Mouse (Mus musculus): Measurements from ENCODE around the gene Gm884.

Gm884 gene

GRCm38 (mm10) chr11:103621040-103621439 is at the start of gene Gm884:
Gm884 (minus strand) TSS chr11:103621140.
- DNase-seq (ENCODE audit: low spot score) = no peak

- no peak for DNase-seq (ENCODE audit: low spot score)
These were observed 46.0 kb upstream of the Gm884 start for GRCm38 (mm10) chr11:103666907-103667426.

GRCm38 (mm10) chr11:103666181-103666906 is 45.4 kb upstream of the Gm884 start:
- DNase-seq (ENCODE audit: low spot score) = peak; percentile 57

- DNase-seq (ENCODE audit: low spot score) = no peak
These were observed 44.8 kb upstream of the Gm884 start for GRCm38 (mm10) chr11:103665695-103666094.

- DNase-seq (ENCODE audit: low spot score) = no peak
These were observed 42.2 kb upstream of the Gm884 start for GRCm38 (mm10) chr11:103663119-103663518.

- no peak for DNase-seq (ENCODE audit: low spot score)
These were observed 41.6 kb upstream of the Gm884 start for GRCm38 (mm10) chr11:103662546-103662945.

GRCm38 (mm10) chr11:103661863-103662262 is 40.9 kb upstream of the Gm884 start:
- no peak for DNase-seq (ENCODE audit: low spot score)

- no peak for DNase-seq (ENCODE audit: low spot score)
These were observed 37.2 kb upstream of the Gm884 start for GRCm38 (mm10) chr11:103658189-103658588.

- DNase-seq (ENCODE audit: low spot score) = no peak
These were observed 35.6 kb upstream of the Gm884 start for GRCm38 (mm10) chr11:103656520-103656919.

- no peak for DNase-seq (ENCODE audit: low spot score)
These were observed 32.5 kb upstream of the Gm884 start for GRCm38 (mm10) chr11:103653359-103653965.

- DNase-seq (ENCODE audit: low spot score) = no peak
These were observed 30.5 kb upstream of the Gm884 start for GRCm38 (mm10) chr11:103651426-103651825.

- no peak for DNase-seq (ENCODE audit: low spot score)
These were observed 29.1 kb upstream of the Gm884 start for GRCm38 (mm10) chr11:103649983-103650493.

- no peak for DNase-seq (ENCODE audit: low spot score)
These were observed 28.5 kb upstream of the Gm884 start, which contains the start of gene Rprml for GRCm38 (mm10) chr11:103649301-103649982. Rprml (plus strand) TSS chr11:103649570.

- no peak for DNase-seq (ENCODE audit: low spot score)
These were observed 27.7 kb upstream of the Gm884 start for GRCm38 (mm10) chr11:103648656-103649055.

GRCm38 (mm10) chr11:103647921-103648620 is 27.1 kb upstream of the Gm884 start:
- no peak for DNase-seq (ENCODE audit: low spot score)

- no peak for DNase-seq (ENCODE audit: low spot score)
These were observed 25.4 kb upstream of the Gm884 start for GRCm38 (mm10) chr11:103646301-103646700.

GRCm38 (mm10) chr11:103645731-103646130 is 24.8 kb upstream of the Gm884 start:
- no peak for DNase-seq (ENCODE audit: low spot score)

- DNase-seq (ENCODE audit: low spot score) = no peak
These were observed 22.3 kb upstream of the Gm884 start for GRCm38 (mm10) chr11:103643211-103643610.

- no peak for DNase-seq (ENCODE audit: low spot score)
These were observed 18.5 kb upstream of the Gm884 start for GRCm38 (mm10) chr11:103639407-103639946.

- DNase-seq (ENCODE audit: low spot score) = no peak
These were observed 17.9 kb upstream of the Gm884 start, which contains the start of gene Lyzl6 for GRCm38 (mm10) chr11:103638790-103639189. Lyzl6 (minus strand) TSS chr11:103638890.

- DNase-seq (ENCODE audit: low spot score) = no peak
These were observed 15.3 kb upstream of the Gm884 start for GRCm38 (mm10) chr11:103636261-103636660.

- no peak for DNase-seq (ENCODE audit: low spot score)
These were observed 14.5 kb upstream of the Gm884 start for GRCm38 (mm10) chr11:103635481-103635880.

Data from layer of hippocampus, adult 9-10 months (tissue).